9 mouse cellular contexts compared by ENCODE assay signal in the genomic region with DNA sequence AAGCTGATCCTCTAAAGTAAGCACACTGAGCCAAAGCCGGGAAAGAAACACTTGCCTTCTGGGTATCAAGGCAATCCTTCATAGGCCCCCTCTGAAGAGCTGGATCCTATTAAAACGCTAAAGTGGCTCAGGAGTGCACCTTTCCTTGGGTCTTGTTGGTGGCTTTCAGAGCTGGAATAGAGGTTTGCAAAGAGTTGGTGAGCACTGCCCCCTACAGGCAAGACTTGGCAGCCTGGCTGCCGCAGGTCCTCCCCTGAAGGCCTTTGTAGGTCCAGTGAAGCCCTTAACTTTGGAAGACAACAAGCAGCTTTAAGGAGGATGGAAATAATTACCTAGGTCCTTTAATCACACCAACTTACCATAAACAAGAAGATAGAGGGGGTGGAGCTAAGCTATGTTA. TPM values are rescaled to one million over a fixed set of nuclear protein-coding genes. Genes with fewer than 3 reads are reported as not detected.
DNase-seq lines count a peak whose midpoint lies in the region; ATAC-seq and TF ChIP-seq lines count a peak whose summit lies in the region.
"Had no signal": no experiment of that assay in that cellular context is flagged by ENCODE, and none has a peak within 500 bp of the region (broad histone marks: within the 10 kb centered on the region; RNA-seq: fewer than 3 reads in every experiment).

No protein-coding gene starts in this region.

- peak; percentile 44 for ATAC-seq in CD4-positive, CD25-positive, alpha-beta regulatory T cell, adult 4 months
- peak; percentile 50 for ATAC-seq in forebrain, postnatal 0 days

- no peaks in the 10 kb centered on the region for H3K36me3 ChIP-seq in heart, embryonic 10.5 days
- H3K36me3 ChIP-seq in forebrain, postnatal 0 days (ENCODE audit: insufficient read depth), result no peaks in the 10 kb centered on the region
- H3K36me3 ChIP-seq in spleen, adult 2 months (ENCODE audit: control insufficient read depth, insufficient read depth, low read length), result no peaks in the 10 kb centered on the region
- H3K36me3 ChIP-seq: embryonic facial prominence, embryonic 12.5 days had no signal

- TF ChIP-seq POLR2A in spleen, adult 2 months (IDR thresholded peaks at IDR 0.05; ENCODE audit: low read depth, low read length), result no peak

- DNase-seq in heart, postnatal 10 days, result peak; percentile 75 to 84
- no peak for DNase-seq in heart, embryonic 10.5 days (ENCODE audit: low spot score)
- peak; percentile 85 for DNase-seq in brain, adult 2 months (ENCODE audit: low read depth, low spot score)
- DNase-seq in forebrain, postnatal 0 days, result peak; percentile 90
- DNase-seq in large intestine, adult 2 months (ENCODE audit: low read depth, low spot score), result peak; percentile 47
- DNase-seq in lung, postnatal 36 days, result peak; percentile 81
- peak in 1 of 2 experiments; percentile 66 for DNase-seq in spleen, adult 2 months (ENCODE audit: low read depth in 1 of 2, low spot score in 2 of 2)

- peaks cover 10% of the 10 kb centered on the region for H3K4me1 ChIP-seq in heart, embryonic 10.5 days
- H3K4me1 ChIP-seq in forebrain, postnatal 0 days (ENCODE audit: insufficient read depth), result peaks cover 6% of the 10 kb centered on the region
- peaks cover 6% of the 10 kb centered on the region; the same call in 1 of the 2 replicates for H3K4me1 ChIP-seq in spleen, adult 2 months (ENCODE audit: control insufficient read depth, insufficient read depth, insufficient read length)

- H3K9ac ChIP-seq in forebrain, postnatal 0 days, result no peak overlapping the region
- H3K9ac ChIP-seq: embryonic facial prominence, embryonic 12.5 days had no signal

- no peak overlapping the region for H3K4me2 ChIP-seq in forebrain, postnatal 0 days (ENCODE audit: low read depth)
- H3K4me2 ChIP-seq: embryonic facial prominence, embryonic 12.5 days had no signal

- no peak overlapping the region for H3K4me3 ChIP-seq in heart, embryonic 10.5 days
- H3K4me3 ChIP-seq in forebrain, postnatal 0 days (ENCODE audit: low read depth, low read length), result no peak overlapping the region
- no peak overlapping the region for H3K4me3 ChIP-seq in spleen, adult 2 months (ENCODE audit: extremely low read depth, insufficient read depth, insufficient read length)
- H3K4me3 ChIP-seq: embryonic facial prominence, embryonic 12.5 days had no signal

- H3K9me3 ChIP-seq in heart, embryonic 10.5 days, result no peaks in the 10 kb centered on the region
- H3K9me3 ChIP-seq in forebrain, postnatal 0 days (ENCODE audit: low read length), result no peaks in the 10 kb centered on the region
- H3K9me3 ChIP-seq: embryonic facial prominence, embryonic 12.5 days had no signal

- intact Hi-C loops in heart, postnatal 10 days (cut with DNase I), result loop anchor here (1.0 to 2.0 kb wide), 3 partner anchors 105 to 230 kb away; no protein-coding TSS in a partner anchor

- H3K27ac ChIP-seq in heart, embryonic 10.5 days, result no peak overlapping the region
- no peak overlapping the region for H3K27ac ChIP-seq in forebrain, postnatal 0 days (ENCODE audit: low read depth, low read length)
- no peak overlapping the region for H3K27ac ChIP-seq in spleen, adult 2 months (ENCODE audit: insufficient read depth, low read length)
- H3K27ac ChIP-seq: embryonic facial prominence, embryonic 12.5 days had no signal

- peak; percentile 95 for TF ChIP-seq CTCF in forebrain, postnatal 0 days (IDR thresholded peaks at IDR 0.05; ENCODE audit: low read depth)
- TF ChIP-seq CTCF in spleen, adult 2 months (IDR thresholded peaks at IDR 0.05; ENCODE audit: extremely low read depth, insufficient read depth, insufficient read length, insufficient replicate concordance), result peak; percentile 95

- H3K27me3 ChIP-seq in heart, embryonic 10.5 days (ENCODE audit: insufficient read depth, poor library complexity, severe bottlenecking), result peaks cover 12% of the 10 kb centered on the region; the same call in 1 of the 2 replicates
- H3K27me3 ChIP-seq in forebrain, postnatal 0 days (ENCODE audit: insufficient read depth, low read length), result 0 out of 2 replicates have a peak, but pooled peaks cover 3% of the 10 kb centered on the region
- H3K27me3 ChIP-seq in spleen, adult 2 months (ENCODE audit: control insufficient read depth, insufficient read depth, low read length), result no peaks in the 10 kb centered on the region

- WGBS in heart, embryonic 10.5 days, result 11% methylated on average over 3 of the region's 3 CpGs
- WGBS in forebrain, postnatal 0 days, result 4% methylated on average over 3 of the region's 3 CpGs
- under 1% methylated on average over 3 of the region's 3 CpGs for WGBS in large intestine, adult 2 months
- 9% methylated on average over 3 of the region's 3 CpGs for WGBS in spleen, adult 2 months

RNA-seq across cellular contexts. Expression of a gene that starts 2.4 kb away (rescaled TPM):
- 10 to 100 TPM; 17.8 to 21.3 TPM for total RNA-seq in heart, postnatal 10 days (2021)
- polyA plus RNA-seq in heart, embryonic 10.5 days (2016; fragmentation: Nextera tagmentation; extraction: Ambion mirVana), result 25.7 and 32.9 TPM in 2 replicates
- polyA plus RNA-seq in CD4-positive, CD25-positive, alpha-beta regulatory T cell, adult 4 months (2017; shearing (Covaris generic)), result 10 to 100 TPM; 22.7 to 23.5 TPM
- 55.0 and 63.2 TPM in 2 replicates for total RNA-seq in forebrain, postnatal 0 days (2014; rRNA removed)
- polyA plus RNA-seq in forebrain, postnatal 0 days (2015; fragmentation: Nextera tagmentation; extraction: Ambion mirVana), result 31.8 and 34.2 TPM in 2 replicates
- polyA plus RNA-seq in large intestine, adult 2 months (2012; rRNA removed), result 17.7 and 19.0 TPM in 2 replicates
- 30.8 and 41.2 TPM in 2 replicates for polyA plus RNA-seq in spleen, adult 2 months (2012; rRNA removed)

RNA-seq across cellular contexts. Expression of a gene that starts 10.4 kb away (rescaled TPM):
- 10 to 100 TPM; 42.6 to 48.8 TPM for total RNA-seq in heart, postnatal 10 days (2021)
- 72.0 and 81.2 TPM in 2 replicates for polyA plus RNA-seq in heart, embryonic 10.5 days (2016; fragmentation: Nextera tagmentation; extraction: Ambion mirVana)
- 10 to 100 TPM; 11.0 to 13.1 TPM for polyA plus RNA-seq in CD4-positive, CD25-positive, alpha-beta regulatory T cell, adult 4 months (2017; shearing (Covaris generic))
- total RNA-seq in forebrain, postnatal 0 days (2014; rRNA removed), result 116 and 127 TPM in 2 replicates
- 84.7 and 86.0 TPM in 2 replicates for polyA plus RNA-seq in forebrain, postnatal 0 days (2015; fragmentation: Nextera tagmentation; extraction: Ambion mirVana)
- polyA plus RNA-seq in large intestine, adult 2 months (2012; rRNA removed), result 35.6 and 44.3 TPM in 2 replicates
- 39.0 and 43.8 TPM in 2 replicates for polyA plus RNA-seq in spleen, adult 2 months (2012; rRNA removed)

RNA-seq across cellular contexts. Expression of a gene that starts 18.9 kb away (rescaled TPM):
- 1 to 10 TPM in 1 of 2 experiments, under 1 TPM in 1; 0.53 to 1.2 TPM for total RNA-seq in heart, postnatal 10 days (2021)
- polyA plus RNA-seq in heart, embryonic 10.5 days (2016; fragmentation: Nextera tagmentation; extraction: Ambion mirVana), result 19.7 and 19.9 TPM in 2 replicates
- 1 to 10 TPM in 1 of 2 experiments, under 1 TPM in 1; 0.40 to 2.3 TPM for polyA plus RNA-seq in CD4-positive, CD25-positive, alpha-beta regulatory T cell, adult 4 months (2017; shearing (Covaris generic))
- total RNA-seq in forebrain, postnatal 0 days (2014; rRNA removed), result 42.4 and 47.9 TPM in 2 replicates
- polyA plus RNA-seq in forebrain, postnatal 0 days (2015; fragmentation: Nextera tagmentation; extraction: Ambion mirVana), result 46.8 and 49.5 TPM in 2 replicates
- 0.33 and 1.3 TPM in 2 replicates for polyA plus RNA-seq in large intestine, adult 2 months (2012; rRNA removed)
- polyA plus RNA-seq in spleen, adult 2 months (2012; rRNA removed), result 1.9 and 2.3 TPM in 2 replicates
